Mouse (Mus musculus) A20 (cell line): ENCODE data around the gene Col4a3.

ENCODE experiments used
- DNase-seq: peaks from one replicate; pipeline ENCODE4 v3.0.0-alpha.2; 2011; ENCODE audit warnings: low read depth, low spot score

The Col4a3 gene

GRCm38 (mm10) chr1:82586713-82587399, at the start of gene Col4a3, which contains the start of gene Col4a4:
Gene Col4a3 (plus strand): TSS chr1:82586921.
Gene Col4a4 (minus strand): TSS chr1:82586849.
- DNase-seq, result no peak

- no peak for DNase-seq
Observed at GRCm38 (mm10) chr1:82537848-82538247, 48.9 kb upstream of the Col4a3 start.

- DNase-seq, result no peak
Observed at GRCm38 (mm10) chr1:82540056-82540455, 46.7 kb upstream of the Col4a3 start.

GRCm38 (mm10) chr1:82543934-82544333, 42.8 kb upstream of the Col4a3 start:
- no peak for DNase-seq

- DNase-seq, result no peak
Observed at GRCm38 (mm10) chr1:82544419-82545185, 42.1 kb upstream of the Col4a3 start.

- DNase-seq, result no peak
Observed at GRCm38 (mm10) chr1:82545199-82545960, 41.3 kb upstream of the Col4a3 start.

GRCm38 (mm10) chr1:82554443-82554850, 32.3 kb upstream of the Col4a3 start:
- DNase-seq, result peak; percentile 33

GRCm38 (mm10) chr1:82554889-82555288, 31.8 kb upstream of the Col4a3 start:
- no peak for DNase-seq

GRCm38 (mm10) chr1:82560223-82560622, 26.5 kb upstream of the Col4a3 start:
- DNase-seq, result no peak

- DNase-seq, result no peak
Observed at GRCm38 (mm10) chr1:82569405-82569804, 17.3 kb upstream of the Col4a3 start.

- DNase-seq, result peak; percentile 21
Observed at GRCm38 (mm10) chr1:82571758-82572157, 15.0 kb upstream of the Col4a3 start.

GRCm38 (mm10) chr1:82575681-82576080, 11.0 kb upstream of the Col4a3 start:
- no peak for DNase-seq

- no peak for DNase-seq
Observed at GRCm38 (mm10) chr1:82576182-82576581, 10.5 kb upstream of the Col4a3 start.

- DNase-seq, result no peak
Observed at GRCm38 (mm10) chr1:82577339-82577738, 9.4 kb upstream of the Col4a3 start.

GRCm38 (mm10) chr1:82577915-82578314, 8.8 kb upstream of the Col4a3 start:
- no peak for DNase-seq

GRCm38 (mm10) chr1:82578320-82578719, 8.4 kb upstream of the Col4a3 start:
- DNase-seq, result no peak

GRCm38 (mm10) chr1:82585981-82586380, 740 bp upstream of the Col4a3 start:
- DNase-seq, result no peak

GRCm38 (mm10) chr1:82590266-82590665, 3.5 kb downstream of the Col4a3 start:
- no peak for DNase-seq

- no peak for DNase-seq
Observed at GRCm38 (mm10) chr1:82596864-82597596, 10.3 kb downstream of the Col4a3 start.

GRCm38 (mm10) chr1:82603198-82603950, 16.7 kb downstream of the Col4a3 start:
- no peak for DNase-seq

- DNase-seq, result no peak
Observed at GRCm38 (mm10) chr1:82605347-82605746, 18.6 kb downstream of the Col4a3 start.
